Mouse (Mus musculus): ENCODE results near the gene Kcnj14. TPM values are rescaled to one million over a fixed set of nuclear protein-coding genes. Genes with fewer than 3 reads are reported as not detected.
A peak's percentile ranks its signal among the peaks of the same experiment; 100 is the strongest.

The Kcnj14 gene
- polyA plus RNA-seq, 1 experiment from 2014 or later = 1.5 TPM

GRCm38 (mm10) chr7:45786661-45787413, 37.7 kb downstream of the Kcnj14 start:
- Histone ChIP-seq H3K4me3 (peak overlapping the region; percentile 86), H3K27me3 (replicated peaks; ENCODE audit: low read depth, poor library complexity, severe bottlenecking) (peaks cover 22% of the 10 kb centered on the region; the same call in 1 of the 2 replicates), H3K27ac (replicated peaks) (peak overlapping the region; percentile 88), H3K9me3 (no peaks in the 10 kb centered on the region), H3K4me1 (peaks cover 46% of the 10 kb centered on the region), H3K36me3 (replicated peaks) (peaks cover 49% of the 10 kb centered on the region)
- 7% methylated on average over 17 of the region's 17 CpGs for WGBS
- peak; percentile 78 for DNase-seq (ENCODE audit: low spot score)

- H3K36me3 ChIP-seq (replicated peaks) = peaks cover 42% of the 10 kb centered on the region
- peak overlapping the region; percentile 86 for H3K4me3 ChIP-seq
- H3K27me3 ChIP-seq (replicated peaks; ENCODE audit: low read depth, poor library complexity, severe bottlenecking) = peaks cover 22% of the 10 kb centered on the region; the same call in 1 of the 2 replicates
- WGBS = 1% methylated on average over 14 of the region's 14 CpGs
- no peaks in the 10 kb centered on the region for H3K9me3 ChIP-seq
- peaks cover 46% of the 10 kb centered on the region for H3K4me1 ChIP-seq
- H3K27ac ChIP-seq (replicated peaks) = peak overlapping the region; percentile 88
- peak; percentile 88 for DNase-seq (ENCODE audit: low spot score)
Measured at GRCm38 (mm10) chr7:45786136-45786578, 38.4 kb downstream of the Kcnj14 start.

GRCm38 (mm10) chr7:45785388-45786135, 39.0 kb downstream of the Kcnj14 start:
- Histone ChIP-seq H3K27ac (replicated peaks) (peak overlapping the region; percentile 88), H3K36me3 (replicated peaks) (peaks cover 36% of the 10 kb centered on the region), H3K4me3 (peak overlapping the region; percentile 86), H3K27me3 (replicated peaks; ENCODE audit: low read depth, poor library complexity, severe bottlenecking) (peaks cover 27% of the 10 kb centered on the region), H3K9me3 (no peaks in the 10 kb centered on the region), H3K4me1 (peaks cover 46% of the 10 kb centered on the region)
- DNase-seq (ENCODE audit: low spot score) = no peak
- WGBS = under 1% methylated on average over 40 of the region's 42 CpGs

- H3K27me3 ChIP-seq (replicated peaks; ENCODE audit: low read depth, poor library complexity, severe bottlenecking) = peaks cover 31% of the 10 kb centered on the region
- no peaks in the 10 kb centered on the region for H3K9me3 ChIP-seq
- H3K4me3 ChIP-seq = peak within 1 kb of the TSS; percentile 86
- H3K27ac ChIP-seq (replicated peaks) = peak within 1 kb of the TSS; percentile 89
- peak; percentile 94 for DNase-seq (ENCODE audit: low spot score)
- 24% methylated on average over 20 of the region's 20 CpGs for WGBS
- H3K36me3 ChIP-seq (replicated peaks) = peaks cover 28% of the 10 kb centered on the region
- H3K4me1 ChIP-seq = peaks cover 47% of the 10 kb centered on the region
Measured at GRCm38 (mm10) chr7:45784524-45785372, 39.8 kb downstream of the Kcnj14 start, which contains the start of gene Sult2b1. Gene Sult2b1 (minus strand): TSS chr7:45784669.

GRCm38 (mm10) chr7:45783511-45784091, 41.0 kb downstream of the Kcnj14 start, which contains the start of gene Lmtk3:
Gene Lmtk3 (plus strand): TSS chr7:45783738.
- no peaks in the 10 kb centered on the region for H3K9me3 ChIP-seq
- peaks cover 56% of the 10 kb centered on the region for H3K4me1 ChIP-seq
- peak; percentile 83 for DNase-seq (ENCODE audit: low spot score)
- peak within 1 kb of the TSS; percentile 89 for H3K27ac ChIP-seq (replicated peaks)
- H3K4me3 ChIP-seq = peak within 1 kb of the TSS; percentile 86
- peaks cover 16% of the 10 kb centered on the region for H3K36me3 ChIP-seq (replicated peaks)
- peaks cover 41% of the 10 kb centered on the region for H3K27me3 ChIP-seq (replicated peaks; ENCODE audit: low read depth, poor library complexity, severe bottlenecking)
- under 1% methylated on average over 38 of the region's 38 CpGs for WGBS

- Histone ChIP-seq H3K9me3 (no peaks in the 10 kb centered on the region), H3K27me3 (replicated peaks; ENCODE audit: low read depth, poor library complexity, severe bottlenecking) (peaks cover 38% of the 10 kb centered on the region), H3K27ac (replicated peaks) (no peak overlapping the region), H3K36me3 (replicated peaks) (peaks cover 3% of the 10 kb centered on the region; the same call in 1 of the 2 replicates), H3K4me3 (no peak overlapping the region), H3K4me1 (peaks cover 49% of the 10 kb centered on the region)
- DNase-seq (ENCODE audit: low spot score) = no peak
- 75% methylated on average over 4 of the region's 4 CpGs for WGBS
Measured at GRCm38 (mm10) chr7:45782271-45782670, 42.3 kb downstream of the Kcnj14 start.

- no peak for DNase-seq (ENCODE audit: low spot score)
- peak overlapping the region; percentile 29; the same call in 1 of the 2 replicates for H3K4me3 ChIP-seq
- H3K27me3 ChIP-seq (replicated peaks; ENCODE audit: low read depth, poor library complexity, severe bottlenecking) = peaks cover 27% of the 10 kb centered on the region
- peaks cover 19% of the 10 kb centered on the region for H3K4me1 ChIP-seq
- H3K9me3 ChIP-seq = no peaks in the 10 kb centered on the region
- H3K36me3 ChIP-seq (replicated peaks) = no peaks in the 10 kb centered on the region
- H3K27ac ChIP-seq (replicated peaks) = 0 out of 2 replicates have a peak overlapping the region, but pooled peaks have one; percentile 10
- WGBS = 29% methylated on average over 22 of the region's 22 CpGs
Measured at GRCm38 (mm10) chr7:45779081-45779641, 45.4 kb downstream of the Kcnj14 start.

- H3K27ac ChIP-seq (replicated peaks) = no peak overlapping the region
- no peaks in the 10 kb centered on the region for H3K9me3 ChIP-seq
- WGBS = 81% methylated on average over 7 of the region's 7 CpGs
- DNase-seq (ENCODE audit: low spot score) = no peak
- no peaks in the 10 kb centered on the region for H3K36me3 ChIP-seq (replicated peaks)
- H3K4me1 ChIP-seq = peaks cover 9% of the 10 kb centered on the region
- H3K27me3 ChIP-seq (replicated peaks; ENCODE audit: low read depth, poor library complexity, severe bottlenecking) = peaks cover 14% of the 10 kb centered on the region
- H3K4me3 ChIP-seq = no peak overlapping the region
Measured at GRCm38 (mm10) chr7:45775237-45775636, 49.3 kb downstream of the Kcnj14 start.

- no peak overlapping the region for H3K27ac ChIP-seq (replicated peaks)
- H3K4me1 ChIP-seq = peaks cover 4% of the 10 kb centered on the region
- H3K9me3 ChIP-seq = no peaks in the 10 kb centered on the region
- WGBS = 67% methylated on average over 4 of the region's 4 CpGs
- H3K4me3 ChIP-seq = no peak overlapping the region
- H3K36me3 ChIP-seq (replicated peaks) = no peaks in the 10 kb centered on the region
- no peaks in the 10 kb centered on the region for H3K27me3 ChIP-seq (replicated peaks; ENCODE audit: low read depth, poor library complexity, severe bottlenecking)
- no peak for DNase-seq (ENCODE audit: low spot score)
Measured at GRCm38 (mm10) chr7:45771101-45771500, 53.5 kb downstream of the Kcnj14 start.

- H3K4me1 ChIP-seq = peaks cover 9% of the 10 kb centered on the region
- 72% methylated on average over 8 of the region's 8 CpGs for WGBS
- H3K4me3 ChIP-seq = no peak overlapping the region
- DNase-seq (ENCODE audit: low spot score) = no peak
- no peak overlapping the region for H3K27ac ChIP-seq (replicated peaks)
- no peaks in the 10 kb centered on the region for H3K9me3 ChIP-seq
- no peaks in the 10 kb centered on the region for H3K27me3 ChIP-seq (replicated peaks; ENCODE audit: low read depth, poor library complexity, severe bottlenecking)
- no peaks in the 10 kb centered on the region for H3K36me3 ChIP-seq (replicated peaks)
Measured at GRCm38 (mm10) chr7:45770427-45771082, 54.0 kb downstream of the Kcnj14 start.

- no peak overlapping the region for H3K27ac ChIP-seq (replicated peaks)
- H3K27me3 ChIP-seq (replicated peaks; ENCODE audit: low read depth, poor library complexity, severe bottlenecking) = no peaks in the 10 kb centered on the region
- H3K36me3 ChIP-seq (replicated peaks) = no peaks in the 10 kb centered on the region
- H3K4me3 ChIP-seq = no peak overlapping the region
- no peak for DNase-seq (ENCODE audit: low spot score)
- no peaks in the 10 kb centered on the region for H3K9me3 ChIP-seq
- 93% methylated on average over 6 of the region's 6 CpGs for WGBS
- H3K4me1 ChIP-seq = peaks cover 11% of the 10 kb centered on the region
Measured at GRCm38 (mm10) chr7:45767500-45767899, 57.1 kb downstream of the Kcnj14 start.

Measured in embryonic facial prominence, embryonic 10.5 days (tissue).